Mouse (Mus musculus): ENCODE data around the gene Gsg1l. TPM values are rescaled to one million over a fixed set of nuclear protein-coding genes. Genes with fewer than 3 reads are reported as not detected.

The Gsg1l gene
- polyA plus RNA-seq (2012; rRNA removed), result 21.4 and 24.5 TPM in 2 replicates

GRCm38 (mm10) chr7:126082286-126082741, at the start of gene Gsg1l:
Gsg1l (minus strand) TSS chr7:126082411.

Other genes with a start within 250 kb of the Gsg1l start
- 134 and 178 TPM in 2 replicates for gene Xpo6, start 118.1 kb upstream of the Gsg1l start, polyA plus RNA-seq (2012; rRNA removed)
- gene Sbk1, start 190.2 kb upstream of the Gsg1l start, polyA plus RNA-seq (2012; rRNA removed), result 284 and 309 TPM in 2 replicates

Data from central nervous system, embryonic 18 days (tissue).